Mouse (Mus musculus): ENCODE measurements at regions not wholly inside any gene's neighbourhood (a gene's known extent, or its start where the extent isn't known, plus 50 kb on each side); places are given as distances from the start of the nearest gene placed in this dataset.

- H3K9me3 ChIP-seq (replicated peaks), result no peaks in the 10 kb centered on the region
- whole genome bisulfite sequencing, result 63% methylated on average over 4 of the region's 4 CpGs
- 0 out of 2 replicates have a peak, but pooled peaks cover 4% of the 10 kb centered on the region for H3K27me3 ChIP-seq (ENCODE audit: low read depth, poor library complexity, severe bottlenecking)
- no peak overlapping the region for H3K27ac ChIP-seq
- no peak overlapping the region for H3K4me3 ChIP-seq
- H3K36me3 ChIP-seq, result no peaks in the 10 kb centered on the region
- DNase-seq (ENCODE audit: low spot score), result peak; percentile 44
- H3K4me1 ChIP-seq, result peaks cover 6% of the 10 kb centered on the region; the same call in 1 of the 2 replicates
Observed at GRCm38 (mm10) chr5:141093641-141094040, 93.3 kb upstream of the Card11 start.

DNA sequence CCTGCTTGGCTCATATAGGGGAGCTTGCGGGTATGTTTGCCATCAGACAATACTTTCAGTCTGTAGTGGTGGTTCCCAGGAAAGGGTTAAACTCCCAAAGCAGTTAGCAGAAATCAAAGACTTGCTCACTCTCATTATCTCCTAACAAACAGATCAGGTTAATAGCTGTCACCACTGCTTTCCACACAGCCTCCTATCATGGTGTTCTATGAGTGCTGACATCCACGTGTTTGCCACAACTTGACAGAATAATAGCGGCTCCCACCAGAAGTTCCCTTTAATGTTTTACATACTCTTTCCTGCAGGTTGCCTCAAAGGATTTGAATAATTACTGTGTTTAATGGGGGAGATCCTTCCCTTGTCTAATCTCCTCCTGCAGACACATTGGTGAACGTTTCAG, 97.5 kb upstream of the Card11 start:
- H3K9me3 ChIP-seq (replicated peaks), result no peaks in the 10 kb centered on the region
- 39% methylated on average over 4 of the region's 4 CpGs for WGBS
- H3K4me3 ChIP-seq, result no peak overlapping the region
- DNase-seq (ENCODE audit: low spot score), result no peak
- H3K4me1 ChIP-seq, result peaks cover 6% of the 10 kb centered on the region; the same call in 1 of the 2 replicates
- 0 out of 2 replicates have a peak, but pooled peaks cover 4% of the 10 kb centered on the region for H3K27me3 ChIP-seq (ENCODE audit: low read depth, poor library complexity, severe bottlenecking)
- no peak overlapping the region for H3K27ac ChIP-seq
- no peaks in the 10 kb centered on the region for H3K36me3 ChIP-seq

- DNase-seq (ENCODE audit: low spot score), result no peak
- Histone ChIP-seq H3K27ac (no peak overlapping the region), H3K9me3 (replicated peaks) (no peaks in the 10 kb centered on the region), H3K4me3 (no peak overlapping the region), H3K4me1 (peaks cover 28% of the 10 kb centered on the region), H3K27me3 (ENCODE audit: low read depth, poor library complexity, severe bottlenecking) (no peaks in the 10 kb centered on the region), H3K36me3 (no peaks in the 10 kb centered on the region)
- 87% methylated on average over 3 of the region's 3 CpGs for WGBS
Observed at GRCm38 (mm10) chr5:141111666-141112065, 111.3 kb upstream of the Card11 start.

DNA sequence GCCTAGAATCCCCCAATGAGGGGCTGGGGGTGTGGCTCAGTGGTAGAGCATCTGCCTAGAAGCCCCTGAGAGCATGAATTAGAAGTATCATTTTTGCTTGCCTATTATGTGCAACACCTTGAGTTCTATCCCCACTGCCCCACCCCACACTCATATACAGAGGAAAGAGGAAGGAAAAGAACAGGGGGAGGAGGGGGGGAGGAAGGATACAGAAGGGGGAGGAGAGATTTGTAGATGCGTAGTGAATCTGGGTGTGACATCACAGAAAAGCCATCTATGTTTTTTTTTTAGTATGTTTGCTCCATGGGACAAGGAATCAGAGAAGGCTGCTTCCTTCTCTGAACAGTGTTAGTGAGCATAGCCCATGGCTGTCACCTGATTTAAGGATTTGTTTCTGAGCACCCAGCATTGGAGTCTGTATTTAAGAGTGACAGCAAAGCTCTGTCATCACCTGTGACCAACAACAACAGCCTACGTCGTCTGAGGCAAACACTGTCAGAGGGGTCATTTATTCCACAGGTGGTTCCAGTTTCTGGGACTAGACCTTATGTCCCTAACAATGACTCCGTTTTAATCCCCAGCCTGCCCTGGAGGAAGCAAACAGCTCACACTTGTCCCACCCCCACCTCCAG, 115.0 kb upstream of the Card11 start:
- WGBS, result 49% methylated on average over 4 of the region's 4 CpGs

DNA sequence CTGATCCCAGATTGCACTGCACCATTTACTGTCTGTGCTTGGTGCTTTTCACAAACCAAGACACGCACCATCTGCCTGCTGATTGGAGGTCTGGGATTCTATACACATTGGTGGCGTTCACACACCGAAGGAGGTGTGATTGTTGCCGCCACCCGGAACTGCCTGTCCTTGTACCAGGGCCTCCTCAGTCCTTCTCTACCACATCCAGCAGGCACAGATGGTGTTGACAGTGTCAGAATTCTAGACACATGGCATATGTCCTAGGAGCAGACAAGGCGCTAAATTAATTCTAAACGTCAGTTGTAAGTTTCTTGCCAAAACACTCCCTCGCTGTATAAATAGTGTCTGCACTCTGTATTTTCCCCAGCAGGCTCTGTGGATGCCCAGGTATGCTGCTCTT, 115.6 kb upstream of the Card11 start:
- H3K4me1 ChIP-seq, result peaks cover 12% of the 10 kb centered on the region
- H3K27ac ChIP-seq, result no peak overlapping the region
- WGBS, result 82% methylated on average over 8 of the region's 8 CpGs
- DNase-seq (ENCODE audit: low spot score), result no peak
- no peaks in the 10 kb centered on the region for H3K27me3 ChIP-seq (ENCODE audit: low read depth, poor library complexity, severe bottlenecking)
- H3K4me3 ChIP-seq, result no peak overlapping the region
- no peaks in the 10 kb centered on the region for H3K36me3 ChIP-seq
- no peaks in the 10 kb centered on the region for H3K9me3 ChIP-seq (replicated peaks)

More for the DNA sequence above, 115.0 kb upstream of the Card11 start:
- Histone ChIP-seq H3K27ac (no peak overlapping the region), H3K4me1 (peaks cover 12% of the 10 kb centered on the region), H3K9me3 (replicated peaks) (no peaks in the 10 kb centered on the region), H3K27me3 (ENCODE audit: low read depth, poor library complexity, severe bottlenecking) (no peaks in the 10 kb centered on the region), H3K36me3 (no peaks in the 10 kb centered on the region), H3K4me3 (no peak overlapping the region)
- DNase-seq (ENCODE audit: low spot score), result no peak

DNA sequence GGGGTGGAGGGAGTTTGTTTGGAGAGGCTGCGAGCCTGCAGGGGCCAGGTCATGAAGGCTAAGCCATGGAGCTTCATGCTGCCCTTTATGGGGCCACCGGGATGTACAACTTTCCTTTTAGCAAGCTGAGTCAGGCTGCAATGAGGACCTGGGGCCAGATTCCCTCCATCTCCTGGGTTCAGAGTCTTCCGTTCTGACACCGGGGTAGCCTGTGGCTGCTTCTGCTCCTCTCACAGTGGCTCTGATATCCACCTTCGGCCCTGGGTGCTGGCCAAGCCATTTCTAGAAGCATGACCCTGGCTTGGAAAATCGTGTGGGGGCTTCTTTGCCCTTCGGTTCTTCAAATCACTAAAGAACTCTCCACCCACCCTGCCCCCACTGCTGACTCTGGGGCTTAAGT, 115.4 kb upstream of the Sdk1 start:
- Histone ChIP-seq H3K4me3 (no peak overlapping the region), H3K36me3 (no peaks in the 10 kb centered on the region), H3K27me3 (ENCODE audit: low read depth, poor library complexity, severe bottlenecking) (no peaks in the 10 kb centered on the region), H3K27ac (no peak overlapping the region), H3K4me1 (no peaks in the 10 kb centered on the region), H3K9me3 (replicated peaks) (no peaks in the 10 kb centered on the region)
- WGBS, result 89% methylated on average over 7 of the region's 7 CpGs
- no peak for DNase-seq (ENCODE audit: low spot score)

DNA sequence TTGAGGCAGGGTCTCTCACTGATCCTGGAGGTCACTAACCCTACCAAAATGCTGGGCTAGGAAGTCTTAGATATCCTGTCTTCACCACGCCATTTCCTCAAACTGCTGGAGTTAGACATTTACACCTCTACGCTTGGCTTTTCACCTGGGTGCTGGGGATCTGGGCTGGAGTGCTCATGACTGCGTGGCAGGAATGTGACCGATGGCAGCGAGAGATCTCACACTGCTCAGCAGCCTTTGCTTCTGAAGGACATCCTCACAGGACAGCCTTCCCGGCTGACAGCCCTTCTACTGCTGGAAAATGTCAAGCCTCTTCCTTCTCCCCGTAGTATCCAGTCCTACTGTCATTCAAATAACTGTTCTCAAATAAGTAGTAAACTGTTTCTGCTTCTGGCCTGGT, 114.8 kb upstream of the Sdk1 start:
- Histone ChIP-seq H3K9me3 (replicated peaks) (no peaks in the 10 kb centered on the region), H3K4me1 (no peaks in the 10 kb centered on the region), H3K27me3 (ENCODE audit: low read depth, poor library complexity, severe bottlenecking) (no peaks in the 10 kb centered on the region), H3K36me3 (no peaks in the 10 kb centered on the region), H3K27ac (no peak overlapping the region), H3K4me3 (no peak overlapping the region)
- DNase-seq (ENCODE audit: low spot score), result no peak
- 83% methylated on average over 7 of the region's 7 CpGs for WGBS

DNA sequence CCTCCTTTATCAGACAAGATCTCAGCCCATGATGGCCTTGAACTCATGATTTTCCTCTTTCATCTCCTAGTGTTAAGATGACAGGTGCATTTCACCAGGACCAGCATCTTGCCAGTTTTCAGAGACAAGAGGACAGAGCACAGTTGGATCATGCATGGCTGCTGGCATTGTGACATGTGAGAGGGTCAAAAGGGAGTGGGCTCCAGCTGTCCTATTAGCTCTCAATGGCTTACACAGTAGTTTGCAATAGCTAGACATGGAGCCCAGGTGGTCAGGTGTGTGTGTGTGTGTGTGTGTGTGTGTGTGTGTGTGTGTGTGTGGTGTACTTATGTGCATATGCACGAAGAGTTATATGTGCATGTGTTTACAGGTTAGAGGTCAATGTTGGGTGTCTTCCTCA, 110.3 kb upstream of the Sdk1 start:
- no peak for DNase-seq (ENCODE audit: low spot score)
- Histone ChIP-seq H3K27ac (no peak overlapping the region), H3K27me3 (ENCODE audit: low read depth, poor library complexity, severe bottlenecking) (no peaks in the 10 kb centered on the region), H3K36me3 (no peaks in the 10 kb centered on the region), H3K9me3 (replicated peaks) (no peaks in the 10 kb centered on the region), H3K4me1 (peaks cover 12% of the 10 kb centered on the region), H3K4me3 (no peak overlapping the region)
- 71% methylated on average over 1 of the region's 1 CpGs for WGBS

DNA sequence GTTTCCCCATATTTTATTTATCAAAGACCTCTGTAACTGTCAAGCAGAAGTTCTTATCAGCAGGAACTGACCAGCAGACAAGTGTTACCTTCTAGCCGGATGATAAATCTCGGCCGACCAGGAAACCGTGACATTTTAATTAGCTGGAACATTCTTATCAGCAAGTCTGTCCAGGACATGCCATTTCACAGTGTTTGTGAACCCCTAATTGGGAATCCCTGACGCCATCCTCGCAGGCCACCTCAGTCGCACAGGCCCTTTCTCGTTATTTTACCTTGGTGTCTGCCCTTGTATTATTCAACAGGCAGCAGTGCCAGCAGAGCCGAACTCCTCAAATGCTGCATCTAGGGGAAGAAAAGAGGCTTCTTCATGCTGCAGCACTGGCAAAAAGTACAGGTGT, 109.4 kb upstream of the Sdk1 start:
- no peak overlapping the region for H3K4me3 ChIP-seq
- H3K27me3 ChIP-seq (ENCODE audit: low read depth, poor library complexity, severe bottlenecking), result no peaks in the 10 kb centered on the region
- H3K27ac ChIP-seq, result no peak overlapping the region
- DNase-seq (ENCODE audit: low spot score), result no peak
- no peaks in the 10 kb centered on the region for H3K36me3 ChIP-seq
- peaks cover 16% of the 10 kb centered on the region for H3K4me1 ChIP-seq
- WGBS, result 55% methylated on average over 9 of the region's 9 CpGs
- H3K9me3 ChIP-seq (replicated peaks), result no peaks in the 10 kb centered on the region

DNA sequence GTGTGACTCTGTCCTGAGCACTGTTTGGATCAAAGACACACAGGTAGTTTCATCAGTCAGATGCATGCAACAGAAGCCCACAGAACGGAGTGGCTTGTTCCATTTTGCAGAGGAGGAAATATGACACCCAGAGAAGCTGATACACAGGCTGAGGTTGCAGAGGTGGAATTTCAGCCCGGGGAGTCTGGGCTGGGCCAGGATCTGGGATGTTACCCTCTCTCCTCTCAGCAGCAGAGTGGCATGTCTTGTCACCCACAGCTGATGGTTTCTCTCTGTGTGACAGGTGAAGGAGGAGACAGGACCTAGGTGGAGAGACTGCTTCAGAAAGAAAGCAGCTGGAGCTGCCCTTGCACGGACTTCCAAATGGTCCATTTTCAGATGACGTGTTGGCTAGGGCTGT, 105.1 kb upstream of the Sdk1 start:
- Histone ChIP-seq H3K9me3 (replicated peaks) (no peaks in the 10 kb centered on the region), H3K27ac (no peak overlapping the region), H3K27me3 (ENCODE audit: low read depth, poor library complexity, severe bottlenecking) (no peaks in the 10 kb centered on the region), H3K36me3 (no peaks in the 10 kb centered on the region), H3K4me3 (no peak overlapping the region), H3K4me1 (peaks cover 33% of the 10 kb centered on the region)
- 47% methylated on average over 4 of the region's 4 CpGs for WGBS
- DNase-seq (ENCODE audit: low spot score), result no peak

DNA sequence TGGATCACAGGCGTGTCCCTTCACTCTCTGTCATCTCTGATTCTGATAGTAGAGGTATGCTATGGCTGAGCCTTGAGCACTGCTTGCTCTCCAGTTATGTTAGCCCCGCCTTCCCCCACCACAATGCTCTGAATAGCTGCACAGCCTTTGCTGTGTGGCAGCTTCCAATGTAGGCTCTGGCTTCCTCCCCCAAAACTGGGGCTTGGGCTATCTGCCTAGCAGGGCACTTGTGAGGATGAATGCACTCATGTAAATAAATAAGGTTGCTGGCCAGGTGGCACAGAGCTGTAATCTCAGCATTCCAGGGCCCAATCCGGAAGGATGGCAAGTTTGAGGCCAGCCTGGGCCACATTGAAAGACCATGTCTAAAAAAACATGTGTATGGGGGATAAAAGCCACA, 103.6 kb upstream of the Sdk1 start:
- Histone ChIP-seq H3K36me3 (no peaks in the 10 kb centered on the region), H3K27ac (no peak overlapping the region), H3K4me1 (peaks cover 33% of the 10 kb centered on the region), H3K4me3 (no peak overlapping the region), H3K9me3 (replicated peaks) (no peaks in the 10 kb centered on the region), H3K27me3 (ENCODE audit: low read depth, poor library complexity, severe bottlenecking) (no peaks in the 10 kb centered on the region)
- DNase-seq (ENCODE audit: low spot score), result no peak
- 84% methylated on average over 3 of the region's 3 CpGs for WGBS

DNA sequence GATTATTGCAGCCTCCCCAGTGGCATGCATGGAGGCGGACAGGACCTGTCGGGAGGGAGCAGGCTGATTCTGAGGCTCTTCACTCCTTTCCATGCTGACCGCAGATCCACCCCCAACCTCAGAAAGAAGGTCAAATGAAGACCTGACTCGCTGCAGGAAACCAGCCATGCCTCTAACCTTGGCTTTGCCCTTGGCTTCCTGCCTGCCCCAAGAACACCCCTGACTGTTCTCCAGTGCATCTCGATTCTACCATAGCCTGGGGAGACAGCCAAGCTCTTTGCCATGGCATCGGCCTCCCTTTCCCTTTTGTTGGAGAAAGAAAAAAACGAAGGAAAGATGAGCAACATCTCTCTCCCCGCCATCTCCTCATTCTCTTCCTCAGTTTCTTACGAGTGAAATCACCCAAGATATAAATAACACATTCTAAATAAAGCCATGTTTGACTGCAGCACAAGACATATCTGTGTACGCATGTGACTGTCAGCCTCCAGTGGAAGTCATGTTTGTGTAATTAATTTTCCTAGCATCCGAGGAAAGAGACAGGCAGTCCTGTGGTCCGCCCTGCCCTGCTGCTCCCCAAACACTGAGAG, 102.4 kb upstream of the Sdk1 start:
- DNase-seq (ENCODE audit: low spot score), result no peak
- WGBS, result 62% methylated on average over 12 of the region's 12 CpGs
- Histone ChIP-seq H3K4me3 (peak overlapping the region; percentile 21; the same call in 1 of the 2 replicates), H3K4me1 (peaks cover 33% of the 10 kb centered on the region), H3K27me3 (ENCODE audit: low read depth, poor library complexity, severe bottlenecking) (no peaks in the 10 kb centered on the region), H3K27ac (peak overlapping the region; percentile 69), H3K9me3 (replicated peaks) (no peaks in the 10 kb centered on the region), H3K36me3 (no peaks in the 10 kb centered on the region)

DNA sequence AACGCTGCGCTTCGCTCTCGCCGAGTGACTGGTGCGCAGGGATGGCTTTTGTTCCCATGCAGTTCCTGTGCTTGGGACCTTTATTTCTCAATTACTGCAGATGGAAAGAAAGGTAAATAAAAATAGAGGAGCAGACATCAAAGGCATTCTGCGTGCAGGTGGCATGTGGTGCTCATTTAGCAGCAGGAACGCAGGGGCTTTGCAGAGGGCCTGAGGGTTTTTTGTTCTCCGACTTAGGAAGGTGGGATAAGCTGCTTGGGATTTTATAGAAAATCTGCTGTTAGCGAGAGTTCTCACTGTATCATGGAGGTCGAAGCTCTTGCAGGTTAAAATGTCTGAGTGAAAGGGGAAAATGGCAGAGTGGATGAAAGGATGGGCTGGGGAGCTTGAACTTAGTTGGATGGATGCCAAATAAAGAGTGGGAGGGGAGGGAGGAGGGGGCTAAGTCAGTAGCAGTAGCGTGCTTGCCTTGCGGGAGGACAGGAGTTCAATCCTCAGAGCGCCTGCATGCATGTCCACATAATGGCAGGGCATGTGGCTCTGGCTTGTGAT, 101.9 kb upstream of the Sdk1 start:
- DNase-seq (ENCODE audit: low spot score), result peak; percentile 57
- WGBS, result 35% methylated on average over 14 of the region's 14 CpGs
- Histone ChIP-seq H3K27me3 (ENCODE audit: low read depth, poor library complexity, severe bottlenecking) (no peaks in the 10 kb centered on the region), H3K4me1 (peaks cover 33% of the 10 kb centered on the region), H3K36me3 (no peaks in the 10 kb centered on the region), H3K27ac (peak overlapping the region; percentile 69), H3K9me3 (replicated peaks) (no peaks in the 10 kb centered on the region), H3K4me3 (peak overlapping the region; percentile 21; the same call in 1 of the 2 replicates)
